Mouse (Mus musculus) adrenal gland, postnatal 14 days (tissue): ENCODE results near the gene BC037034. TPM values are rescaled to one million over a fixed set of nuclear protein-coding genes. Genes with fewer than 3 reads are reported as not detected.

ENCODE experiments used
- DNase-seq: peaks from one replicate; pipeline ENCODE4 v3.0.0; 2021; ENCODE audit warnings: mixed read lengths
- long read RNA-seq, 2 experiments: library from polyadenylated mRNA; stranded (forward); transcript quantifications; one replicate each; pipeline ENCODE4 v2.0.0; 2021
- total RNA-seq: library from RNA; stranded (reverse); gene quantifications from 2 replicates; pipeline ENCODE4 v1.2.3, GENCODE M21; 2021

The BC037034 gene
- 18.2 and 25.6 TPM in 2 replicates for total RNA-seq
- long read RNA-seq, experiment 1, transcript BC037034-201 (11 exons, 2,490 nt), result major isoform, 5 of 15 reads
- long read RNA-seq, experiment 1, partial matches to known transcripts, result 2 of 15 reads
- long read RNA-seq, experiment 1, other reads (novel, unspliced or antisense), result 7 of 15 reads
- long read RNA-seq, experiment 2, transcript BC037034-201 (11 exons, 2,490 nt), result major isoform, 6 of 17 reads
- long read RNA-seq, experiment 2, partial matches to known transcripts, result 2 of 17 reads
- long read RNA-seq, experiment 2, other reads (novel, unspliced or antisense), result 7 of 17 reads

- DNase-seq, result peak; percentile 96
Measured at GRCm38 (mm10) chr5:138263260-138264206, at the start of gene BC037034. Gene BC037034 (minus strand): TSS chr5:138264033.

- no peak for DNase-seq
Measured at GRCm38 (mm10) chr5:138312795-138313194, 49.0 kb upstream of the BC037034 start.

GRCm38 (mm10) chr5:138299613-138300012 lies 35.8 kb upstream of the BC037034 start:
- no peak for DNase-seq

GRCm38 (mm10) chr5:138294158-138294557 lies 30.3 kb upstream of the BC037034 start:
- no peak for DNase-seq

GRCm38 (mm10) chr5:138291638-138292037 lies 27.8 kb upstream of the BC037034 start:
- DNase-seq, result no peak

GRCm38 (mm10) chr5:138287861-138288260 lies 24.0 kb upstream of the BC037034 start:
- DNase-seq, result no peak

GRCm38 (mm10) chr5:138283540-138283939 lies 19.7 kb upstream of the BC037034 start:
- DNase-seq, result no peak

GRCm38 (mm10) chr5:138281798-138282197 lies 18.0 kb upstream of the BC037034 start:
- no peak for DNase-seq

GRCm38 (mm10) chr5:138280829-138281228 lies 17.0 kb upstream of the BC037034 start:
- DNase-seq, result no peak

- DNase-seq, result no peak
Measured at GRCm38 (mm10) chr5:138280425-138280768, 16.6 kb upstream of the BC037034 start.

GRCm38 (mm10) chr5:138279585-138280424 lies 16.0 kb upstream of the BC037034 start, which contains the start of the genes Gm43720, Gpc2 and Stag3:
Gene Gm43720 (minus strand): TSS chr5:138279958.
Gene Gpc2 (minus strand): TSS chr5:138280005.
Gene Stag3 (plus strand): TSS chr5:138280240.
- DNase-seq, result peak; percentile 91

- DNase-seq, result no peak
Measured at GRCm38 (mm10) chr5:138277994-138278393, 14.2 kb upstream of the BC037034 start.

GRCm38 (mm10) chr5:138275216-138276050 lies 11.6 kb upstream of the BC037034 start:
- no peak for DNase-seq

GRCm38 (mm10) chr5:138274186-138274585 lies 10.4 kb upstream of the BC037034 start:
- no peak for DNase-seq

- no peak for DNase-seq
Measured at GRCm38 (mm10) chr5:138272409-138272923, 8.6 kb upstream of the BC037034 start, which contains the start of gene Gal3st4. Gene Gal3st4 (minus strand): TSS chr5:138272840.

- peak; percentile 54 for DNase-seq
Measured at GRCm38 (mm10) chr5:138271232-138271631, 7.4 kb upstream of the BC037034 start.

- no peak for DNase-seq
Measured at GRCm38 (mm10) chr5:138268980-138269379, 5.1 kb upstream of the BC037034 start.

GRCm38 (mm10) chr5:138267114-138267513 lies 3.3 kb upstream of the BC037034 start:
- DNase-seq, result no peak

GRCm38 (mm10) chr5:138265712-138266111 lies 1.9 kb upstream of the BC037034 start:
- DNase-seq, result no peak

- no peak for DNase-seq
Measured at GRCm38 (mm10) chr5:138264207-138264578, 360 bp upstream of the BC037034 start.
